Mouse (Mus musculus) ES-E14 (cell line): ENCODE data around the gene Slc16a6.

Experiments
- CHD2 ChIP-seq: IDR thresholded peaks from 2 replicates; pipeline ENCODE4 v1.6.1; 2014; ENCODE audit warnings: mild to moderate bottlenecking, low read depth, low read length, inconsistent platforms
- MAFK ChIP-seq: IDR thresholded peaks from 2 replicates; pipeline ENCODE4 v1.6.1; 2014; ENCODE audit warnings: mild to moderate bottlenecking, low read depth, low read length, inconsistent platforms; ENCODE audit not compliant: insufficient read depth
- ZC3H11A ChIP-seq: IDR thresholded peaks from 2 replicates; pipeline ENCODE4 v1.6.1; 2012; ENCODE audit warnings: low read depth, mild to moderate bottlenecking, inconsistent platforms, low read length, borderline replicate concordance
- ZNF384 ChIP-seq: IDR thresholded peaks from 2 replicates; pipeline ENCODE4 v1.6.1; 2012; ENCODE audit warnings: low read depth, low read length, inconsistent platforms

DNA sequence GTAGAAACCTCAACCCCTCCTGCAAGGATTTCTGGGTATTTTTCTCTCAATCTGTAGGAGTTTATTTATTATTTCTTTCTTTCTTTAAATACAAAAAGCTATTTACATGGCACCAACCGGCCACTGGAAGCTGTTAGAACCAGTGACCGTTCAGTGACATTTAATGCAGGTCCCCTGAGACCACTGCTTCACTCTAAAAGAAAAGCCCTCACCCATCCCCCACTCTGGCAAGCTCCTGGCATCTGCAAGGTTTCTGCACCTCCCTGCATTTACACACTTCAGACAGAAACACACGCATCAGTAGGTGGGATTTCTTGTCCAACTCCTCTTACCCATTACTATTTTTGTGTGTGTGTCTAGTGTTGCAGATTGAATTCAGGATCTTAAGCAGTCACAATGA, 33.7 kb upstream of the Slc16a6 start:
- TF ChIP-seq MAFK = no peak
- TF ChIP-seq CHD2 = no peak
- no peak for TF ChIP-seq ZC3H11A
- no peak for TF ChIP-seq ZNF384
